In genomic region chr10:59966743-59967142, GRCm38 (mm10) we compare ENCODE assay signal across 15 mouse cellular contexts. TPM values are rescaled to one million over a fixed set of nuclear protein-coding genes. Genes with fewer than 3 reads are reported as not detected.
A peak's percentile ranks its signal among the peaks of the same experiment; 100 is the strongest.
DNase-seq lines count a peak whose midpoint lies in the region; ATAC-seq and TF ChIP-seq lines count a peak whose summit lies in the region.
"Had no signal": no experiment of that assay in that cellular context is flagged by ENCODE, and none has a peak within 500 bp of the region (broad histone marks: within the 10 kb centered on the region; RNA-seq: fewer than 3 reads in every experiment).

No protein-coding gene starts in this region.

- TF ChIP-seq POLR2A in small intestine, adult 2 months (IDR thresholded peaks at IDR 0.05; ENCODE audit: low read depth, low read length), result no peak

- intact Hi-C loops in gastrocnemius, adult 2 months (cut with DNase I), result no loop called here
- intact Hi-C loops in left cerebral cortex, postnatal 36 days (cut with DNase I), result no loop called here

- no peaks in the 10 kb centered on the region for H3K9me3 ChIP-seq in lung, embryonic 14.5 days (ENCODE audit: low read depth, low read length)
- H3K9me3 ChIP-seq in embryonic facial prominence, embryonic 10.5 days, result peaks cover 3% of the 10 kb centered on the region; the same call in 1 of the 2 replicates
- H3K9me3 ChIP-seq: liver, embryonic 15.5 days had no signal

- TF ChIP-seq CTCF in gastrocnemius, adult 2 months (IDR thresholded peaks at IDR 0.05), result peak; percentile 37; the same call in 1 of the 2 replicates
- TF ChIP-seq CTCF in lung, embryonic 14.5 days (IDR thresholded peaks at IDR 0.05; ENCODE audit: low read depth), result peak; percentile 36
- peak; percentile 33; the same call in 1 of the 2 replicates for TF ChIP-seq CTCF in small intestine, adult 2 months (IDR thresholded peaks at IDR 0.05; ENCODE audit: extremely low read depth, insufficient read length, insufficient replicate concordance, low read depth, low read length)

- no peak for ATAC-seq in lung, embryonic 14.5 days (ENCODE audit: insufficient read depth)
- ATAC-seq: forebrain, embryonic 16.5 days had no signal

- no peaks in the 10 kb centered on the region for H3K27me3 ChIP-seq in lung, embryonic 14.5 days (ENCODE audit: insufficient read depth, low read length)
- 0 out of 2 replicates have a peak, but pooled peaks cover 4% of the 10 kb centered on the region for H3K27me3 ChIP-seq in embryonic facial prominence, embryonic 10.5 days (replicated peaks; ENCODE audit: low read depth, poor library complexity, severe bottlenecking)
- no peaks in the 10 kb centered on the region for H3K27me3 ChIP-seq in small intestine, adult 2 months (ENCODE audit: control insufficient read depth, insufficient read depth, low read length)
- H3K27me3 ChIP-seq: megakaryocyte, embryonic 14.5 days had no signal

- peak overlapping the region; percentile 69 for H3K27ac ChIP-seq in gastrocnemius, adult 2 months
- H3K27ac ChIP-seq in lung, embryonic 14.5 days (ENCODE audit: low read depth), result no peak overlapping the region
- peak overlapping the region; percentile 91 for H3K27ac ChIP-seq in embryonic facial prominence, embryonic 10.5 days (replicated peaks)
- no peak overlapping the region for H3K27ac ChIP-seq in small intestine, adult 2 months (ENCODE audit: insufficient read depth, low read depth, low read length)
- H3K27ac ChIP-seq: liver, embryonic 15.5 days had no signal

- H3K36me3 ChIP-seq in lung, embryonic 14.5 days (ENCODE audit: insufficient read depth), result no peaks in the 10 kb centered on the region
- H3K36me3 ChIP-seq in embryonic facial prominence, embryonic 10.5 days (replicated peaks), result no peaks in the 10 kb centered on the region
- H3K36me3 ChIP-seq in small intestine, adult 2 months (ENCODE audit: control insufficient read depth, insufficient read depth, low read length), result no peaks in the 10 kb centered on the region
- H3K36me3 ChIP-seq: liver, embryonic 15.5 days had no signal

- DNase-seq in gastrocnemius, adult 2 months, result no peak
- no peak for DNase-seq in gastrocnemius, postnatal 25 days
- no peak for DNase-seq in lung, embryonic 14.5 days
- DNase-seq in lung, adult 18-20 months, result no peak
- no peak for DNase-seq in embryonic facial prominence, embryonic 10.5 days (ENCODE audit: low spot score)
- DNase-seq in thymus, postnatal 14 days, result no peak
- DNase-seq in left cerebral cortex, postnatal 36 days (ENCODE audit: low spot score in 2 of 2), result no peak
- DNase-seq: adrenal gland, adult 2 months; heart, postnatal 4 days; kidney, adult 18-20 months had no signal

- H3K4me1 ChIP-seq in lung, embryonic 14.5 days (ENCODE audit: insufficient read depth), result peaks cover 18% of the 10 kb centered on the region
- H3K4me1 ChIP-seq in embryonic facial prominence, embryonic 10.5 days, result peaks cover 53% of the 10 kb centered on the region
- H3K4me1 ChIP-seq in small intestine, adult 2 months (ENCODE audit: control insufficient read depth, insufficient read depth, insufficient read length, low read length), result peaks cover 11% of the 10 kb centered on the region

- H3K9ac ChIP-seq in lung, embryonic 14.5 days, result no peak overlapping the region
- H3K9ac ChIP-seq: liver, embryonic 15.5 days had no signal

- no peak overlapping the region for H3K4me2 ChIP-seq in lung, embryonic 14.5 days
- H3K4me2 ChIP-seq: liver, embryonic 15.5 days had no signal

- H3K4me3 ChIP-seq in gastrocnemius, adult 2 months, result no peak overlapping the region
- H3K4me3 ChIP-seq in lung, embryonic 14.5 days (ENCODE audit: low read depth, low read length), result no peak overlapping the region
- H3K4me3 ChIP-seq in embryonic facial prominence, embryonic 10.5 days, result no peak overlapping the region
- H3K4me3 ChIP-seq in small intestine, adult 2 months (ENCODE audit: low read depth, low read length), result no peak overlapping the region
- H3K4me3 ChIP-seq: liver, embryonic 15.5 days; megakaryocyte, embryonic 14.5 days; myocyte had no signal

- 90% methylated on average over 6 of the region's 6 CpGs for WGBS in lung, embryonic 14.5 days
- 94% methylated on average over 6 of the region's 6 CpGs for WGBS in embryonic facial prominence, embryonic 10.5 days
- 95% methylated on average over 6 of the region's 6 CpGs for WGBS in small intestine, adult 2 months

RNA-seq across cellular contexts. Expression of gene Ddit4, which starts 15.1 kb away (rescaled TPM):
- 100 to 1,000 TPM in 1 of 2 experiments, 10 to 100 TPM in 1; 15.4 to 183 TPM for total RNA-seq in gastrocnemius, adult 2 months (2021)
- total RNA-seq in gastrocnemius, postnatal 25 days (2021), result 10 to 100 TPM in 1 of 2 experiments, 1 to 10 TPM in 1; 8.6 to 11.4 TPM
- polyA plus RNA-seq in lung, embryonic 14.5 days (2014; fragmentation: Nextera tagmentation; extraction: Ambion mirVana), result 3.0 and 3.5 TPM in 2 replicates
- polyA plus RNA-seq in embryonic facial prominence, embryonic 10.5 days (2016; fragmentation: Nextera tagmentation; extraction: Ambion mirVana), result 35.9 and 42.0 TPM in 2 replicates
- 21.5 and 35.0 TPM in 2 replicates for polyA plus RNA-seq in small intestine, adult 2 months (2012; rRNA removed)
- total RNA-seq in left cerebral cortex, postnatal 36 days (2021), result 10 to 100 TPM; 33.5 to 58.5 TPM

RNA-seq across cellular contexts. Expression of gene Ascc1, which starts 35.9 kb away (rescaled TPM):
- total RNA-seq in gastrocnemius, adult 2 months (2021), result 10 to 100 TPM; 13.6 to 14.6 TPM
- 10 to 100 TPM; 11.4 to 12.0 TPM for total RNA-seq in gastrocnemius, postnatal 25 days (2021)
- polyA plus RNA-seq in lung, embryonic 14.5 days (2014; fragmentation: Nextera tagmentation; extraction: Ambion mirVana), result 34.7 and 35.3 TPM in 2 replicates
- polyA plus RNA-seq in embryonic facial prominence, embryonic 10.5 days (2016; fragmentation: Nextera tagmentation; extraction: Ambion mirVana), result 35.8 and 41.8 TPM in 2 replicates
- polyA plus RNA-seq in small intestine, adult 2 months (2012; rRNA removed), result 5.8 and 14.2 TPM in 2 replicates
- 10 to 100 TPM; 16.2 to 17.4 TPM for total RNA-seq in left cerebral cortex, postnatal 36 days (2021)

RNA-seq across cellular contexts. Expression of gene Anapc16, which starts 36.2 kb away (rescaled TPM):
- total RNA-seq in gastrocnemius, adult 2 months (2021), result 10 to 100 TPM; 49.5 to 50.7 TPM
- total RNA-seq in gastrocnemius, postnatal 25 days (2021), result 10 to 100 TPM; 40.7 to 40.9 TPM
- 108 and 109 TPM in 2 replicates for polyA plus RNA-seq in lung, embryonic 14.5 days (2014; fragmentation: Nextera tagmentation; extraction: Ambion mirVana)
- polyA plus RNA-seq in embryonic facial prominence, embryonic 10.5 days (2016; fragmentation: Nextera tagmentation; extraction: Ambion mirVana), result 104 and 109 TPM in 2 replicates
- polyA plus RNA-seq in small intestine, adult 2 months (2012; rRNA removed), result 33.0 and 51.4 TPM in 2 replicates
- total RNA-seq in left cerebral cortex, postnatal 36 days (2021), result 10 to 100 TPM; 62.0 to 66.6 TPM

Comparison
In these comparisons a context has a peak if more than half of its experiments do, and no peak if none do; other contexts are left out.
1. H3K27ac ChIP-seq: peak in gastrocnemius, adult 2 months (single experiment) and embryonic facial prominence, embryonic 10.5 days (single experiment); none in lung, embryonic 14.5 days (single experiment) and small intestine, adult 2 months (single experiment).
2. Peak in every context shown above with its lines, with median percentiles within 50 percentile points of each other: CTCF ChIP-seq.